Mouse (Mus musculus): ENCODE results near the gene Rpl14. TPM values are rescaled to one million over a fixed set of nuclear protein-coding genes. Genes with fewer than 3 reads are reported as not detected.
A peak's percentile ranks its signal among the peaks of the same experiment; 100 is the strongest.
"Not testable (repeated sequence)": the region's sequence is repeated elsewhere in the genome, so short reads cannot be mapped to it uniquely, and the experiment has no call there.

Rpl14 gene
- polyA plus RNA-seq (2015; fragmentation: Nextera tagmentation; extraction: Ambion mirVana) = 370 and 375 TPM in 2 replicates

DNA sequence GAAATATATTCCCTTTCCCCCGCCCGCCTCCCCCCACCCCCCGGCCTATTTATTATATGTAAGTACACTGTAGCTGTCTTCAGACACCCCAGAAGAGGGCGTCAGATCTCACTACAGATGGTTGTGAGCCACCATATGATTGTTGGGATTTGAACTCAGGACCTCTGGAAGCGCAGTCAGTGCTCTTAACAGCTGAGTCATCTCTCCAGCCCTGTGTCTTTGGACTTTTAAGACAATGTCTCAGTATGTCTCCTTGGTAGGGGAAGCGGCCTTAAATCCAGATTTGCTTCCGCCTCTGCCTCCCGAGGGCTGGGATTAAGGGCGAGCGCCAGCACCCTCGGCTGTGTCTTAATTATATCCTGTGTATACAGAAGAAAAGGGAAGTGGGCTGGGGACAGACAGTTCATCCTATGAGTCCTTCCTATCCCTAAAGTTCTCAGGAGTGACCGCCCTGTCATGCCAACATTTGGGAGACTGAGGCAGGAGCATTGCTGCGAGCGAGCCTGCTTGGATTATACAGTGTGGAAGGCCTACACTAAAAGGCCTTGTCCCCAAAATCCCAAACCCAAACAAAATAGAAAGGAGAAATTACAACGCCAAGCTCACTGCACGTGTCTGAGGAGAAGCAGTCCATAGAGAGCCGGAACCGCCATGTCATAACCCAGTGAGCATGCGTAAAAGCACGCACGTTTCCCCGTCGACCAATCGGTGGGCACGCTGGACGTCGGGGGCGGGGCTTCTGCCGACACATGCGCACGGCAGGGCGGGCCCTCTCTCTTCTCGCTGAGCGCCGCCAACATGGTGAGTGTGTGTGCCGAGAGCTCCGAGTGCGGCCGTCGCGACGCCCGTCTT is at the start of gene Rpl14:
Rpl14 (plus strand) TSS at position 704 of the 852 bp plus-strand sequence.
- ATAC-seq (replicated peaks) = peak; percentile 97
- Histone ChIP-seq H3K4me3 (peak within 1 kb of the TSS; percentile 92), H3K4me2 (peak within 1 kb of the TSS; percentile 89), H3K36me3 (replicated peaks) (peaks cover 18% of the 10 kb centered on the region), H3K27me3 (replicated peaks) (no peaks in the 10 kb centered on the region), H3K27ac (peak within 1 kb of the TSS; percentile 90), H3K4me1 (peaks cover 22% of the 10 kb centered on the region), H3K9ac (peak within 1 kb of the TSS; percentile 97), H3K9me3 (no peaks in the 10 kb centered on the region)
- WGBS = 6% methylated on average over 43 of the region's 43 CpGs

DNA sequence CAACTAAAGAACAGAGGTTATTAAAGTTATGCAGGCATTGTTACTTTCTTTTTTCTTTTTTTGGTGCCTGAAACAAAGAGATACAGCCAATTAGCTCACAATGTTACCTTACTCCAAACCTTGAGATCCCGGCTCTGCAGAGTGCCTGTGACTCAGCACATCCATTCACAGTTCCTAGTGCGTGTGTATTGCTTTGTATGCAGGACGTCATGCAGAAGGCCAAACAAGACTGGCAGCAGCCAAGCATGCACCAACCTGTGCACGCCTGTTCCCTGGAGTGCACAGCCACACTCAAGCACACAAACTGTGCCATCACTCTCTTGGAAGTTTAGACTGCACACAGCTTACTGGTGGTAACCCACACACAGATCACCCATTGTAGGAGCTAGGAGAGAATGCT is 44.0 kb upstream of the Rpl14 start:
- no peak for ATAC-seq (replicated peaks)
- Histone ChIP-seq H3K27ac (no peak overlapping the region), H3K4me2 (no peak overlapping the region), H3K9me3 (no peaks in the 10 kb centered on the region), H3K9ac (no peak overlapping the region), H3K4me1 (no peaks in the 10 kb centered on the region), H3K27me3 (replicated peaks) (no peaks in the 10 kb centered on the region), H3K4me3 (no peak overlapping the region), H3K36me3 (replicated peaks) (no peaks in the 10 kb centered on the region)
- 65% methylated on average over 4 of the region's 4 CpGs for WGBS

DNA sequence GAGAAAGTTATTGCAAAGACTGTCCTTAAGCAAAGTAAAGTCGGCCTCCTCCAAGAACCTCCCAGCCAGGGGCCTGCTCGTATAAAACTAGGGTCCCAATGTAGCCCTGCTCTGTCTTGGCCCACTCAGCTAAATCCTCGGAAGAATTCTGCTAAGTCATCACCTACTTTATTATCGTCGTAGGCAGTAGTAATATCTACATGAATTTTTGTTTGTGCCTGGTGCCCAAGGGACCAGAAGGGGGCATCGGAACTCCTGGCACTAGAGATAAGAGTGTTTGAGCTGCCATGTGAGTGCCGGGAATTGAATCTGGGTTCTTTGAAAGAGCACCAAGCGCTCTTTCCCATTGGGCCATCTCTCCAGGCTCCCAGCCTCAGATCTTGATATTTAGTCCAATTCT is 43.3 kb upstream of the Rpl14 start:
- Histone ChIP-seq H3K36me3 (replicated peaks) (no peaks in the 10 kb centered on the region), H3K4me1 (no peaks in the 10 kb centered on the region), H3K4me3 (no peak overlapping the region), H3K9ac (no peak overlapping the region), H3K9me3 (no peaks in the 10 kb centered on the region), H3K27me3 (replicated peaks) (no peaks in the 10 kb centered on the region), H3K27ac (no peak overlapping the region), H3K4me2 (no peak overlapping the region)
- ATAC-seq (replicated peaks) = no peak
- WGBS = 89% methylated on average over 8 of the region's 8 CpGs

DNA sequence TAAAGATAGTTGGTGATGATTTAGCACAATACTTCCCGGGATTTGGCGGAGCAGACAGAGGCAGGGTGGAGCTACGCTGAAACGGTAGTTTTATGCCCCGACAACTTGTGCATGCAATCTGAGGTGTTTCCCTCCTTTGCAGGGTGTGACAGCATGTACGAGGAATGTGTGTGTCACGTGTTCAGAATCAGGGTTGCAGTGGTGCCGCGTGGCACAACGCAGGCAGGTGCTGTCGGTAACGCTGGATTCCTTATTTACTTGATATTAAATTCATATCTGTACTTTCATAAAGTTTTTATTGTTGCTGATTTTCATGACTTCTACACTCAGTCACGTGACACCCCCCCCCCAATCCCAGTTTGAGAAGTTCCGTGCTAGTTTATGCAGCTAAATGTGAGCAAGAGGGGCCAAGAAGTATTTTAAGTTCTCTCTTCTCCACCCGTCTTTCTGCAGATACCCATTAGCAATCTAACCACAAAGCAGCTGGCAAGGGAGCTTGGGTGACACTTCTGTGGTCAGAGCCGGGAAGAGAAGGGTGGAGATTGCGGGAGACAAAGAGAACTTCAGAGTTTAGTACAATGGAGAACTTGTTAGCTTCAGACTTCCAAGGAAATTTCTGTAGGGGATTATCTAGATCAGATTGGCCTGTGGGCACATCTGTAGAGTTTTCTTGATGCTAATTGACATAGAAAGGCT is 42.3 kb upstream of the Rpl14 start:
- Histone ChIP-seq H3K27me3 (replicated peaks) (no peaks in the 10 kb centered on the region), H3K4me2 (no peak overlapping the region), H3K9me3 (0 out of 2 replicates have a peak, but pooled peaks cover 2% of the 10 kb centered on the region), H3K4me3 (no peak overlapping the region), H3K36me3 (replicated peaks) (no peaks in the 10 kb centered on the region), H3K9ac (no peak overlapping the region), H3K4me1 (no peaks in the 10 kb centered on the region), H3K27ac (no peak overlapping the region)
- 86% methylated on average over 17 of the region's 17 CpGs for WGBS
- no peak for ATAC-seq (replicated peaks)

DNA sequence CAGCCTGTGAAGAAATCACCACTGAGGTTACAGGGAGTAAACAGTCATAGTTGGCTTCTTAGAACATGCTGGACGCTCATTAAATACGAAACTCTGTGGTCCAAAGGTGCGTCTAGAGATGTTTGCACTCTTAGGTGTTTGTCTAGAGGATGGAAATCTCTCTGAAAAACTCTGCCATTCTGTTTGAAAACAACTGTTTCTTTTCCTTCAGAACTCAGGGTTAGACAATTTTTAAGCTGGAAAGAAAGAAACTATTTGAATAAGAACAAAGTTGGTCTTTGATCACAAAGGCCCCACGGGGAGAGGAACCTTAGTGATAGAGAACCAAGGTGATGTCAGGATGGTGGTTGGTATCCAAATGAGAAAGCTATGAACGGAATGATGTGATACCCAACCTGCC is 40.8 kb upstream of the Rpl14 start:
- 91% methylated on average over 5 of the region's 5 CpGs for WGBS
- H3K27ac ChIP-seq = no peak overlapping the region

DNA sequence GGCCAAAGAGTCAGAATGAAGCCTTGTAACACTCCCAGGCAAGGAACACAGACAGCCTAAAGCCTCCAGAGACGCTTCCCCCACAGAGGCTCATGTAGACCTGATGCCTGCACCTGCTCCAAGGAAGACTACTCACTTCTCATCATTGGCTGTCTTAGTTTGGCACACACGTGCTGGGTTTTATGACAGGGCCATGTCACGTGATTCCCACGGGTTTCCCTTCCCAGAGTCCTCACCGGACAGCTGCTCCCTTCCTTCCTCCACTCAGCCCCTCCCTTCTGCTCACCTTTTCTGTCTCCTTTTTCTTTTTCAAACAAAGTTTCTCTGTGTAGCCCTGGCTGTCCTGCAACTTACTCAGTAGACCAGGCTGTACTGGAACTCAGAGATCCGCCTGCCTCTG is 39.2 kb upstream of the Rpl14 start:
- Histone ChIP-seq H3K9me3 (0 out of 2 replicates have a peak, but pooled peaks cover 2% of the 10 kb centered on the region), H3K4me3 (no peak overlapping the region), H3K9ac (no peak overlapping the region), H3K27me3 (replicated peaks) (no peaks in the 10 kb centered on the region; the same call in 1 of the 2 replicates), H3K4me1 (no peaks in the 10 kb centered on the region), H3K4me2 (no peak overlapping the region), H3K27ac (no peak overlapping the region), H3K36me3 (replicated peaks) (no peaks in the 10 kb centered on the region)
- no peak for ATAC-seq (replicated peaks)
- 91% methylated on average over 6 of the region's 6 CpGs for WGBS

More for the DNA sequence above, 40.8 kb upstream of the Rpl14 start:
- H3K4me1 ChIP-seq = no peaks in the 10 kb centered on the region
- no peak for ATAC-seq (replicated peaks)
- H3K4me2 ChIP-seq = no peak overlapping the region
- H3K9ac ChIP-seq = no peak overlapping the region
- no peak overlapping the region for H3K4me3 ChIP-seq
- H3K9me3 ChIP-seq = 0 out of 2 replicates have a peak, but pooled peaks cover 2% of the 10 kb centered on the region
- H3K27me3 ChIP-seq (replicated peaks) = no peaks in the 10 kb centered on the region
- no peaks in the 10 kb centered on the region for H3K36me3 ChIP-seq (replicated peaks)

GRCm38 (mm10) chr9:120532691-120533090 is 38.6 kb upstream of the Rpl14 start:
- no peak overlapping the region for H3K4me3 ChIP-seq
- 0 out of 2 replicates have a peak, but pooled peaks cover 2% of the 10 kb centered on the region for H3K9me3 ChIP-seq
- WGBS = 90% methylated on average over 6 of the region's 6 CpGs
- H3K27ac ChIP-seq = no peak overlapping the region
- H3K4me1 ChIP-seq = no peaks in the 10 kb centered on the region
- H3K27me3 ChIP-seq (replicated peaks) = no peaks in the 10 kb centered on the region; the same call in 1 of the 2 replicates
- H3K4me2 ChIP-seq = no peak overlapping the region
- no peak overlapping the region for H3K9ac ChIP-seq
- no peak for ATAC-seq (replicated peaks)
- no peaks in the 10 kb centered on the region for H3K36me3 ChIP-seq (replicated peaks)

DNA sequence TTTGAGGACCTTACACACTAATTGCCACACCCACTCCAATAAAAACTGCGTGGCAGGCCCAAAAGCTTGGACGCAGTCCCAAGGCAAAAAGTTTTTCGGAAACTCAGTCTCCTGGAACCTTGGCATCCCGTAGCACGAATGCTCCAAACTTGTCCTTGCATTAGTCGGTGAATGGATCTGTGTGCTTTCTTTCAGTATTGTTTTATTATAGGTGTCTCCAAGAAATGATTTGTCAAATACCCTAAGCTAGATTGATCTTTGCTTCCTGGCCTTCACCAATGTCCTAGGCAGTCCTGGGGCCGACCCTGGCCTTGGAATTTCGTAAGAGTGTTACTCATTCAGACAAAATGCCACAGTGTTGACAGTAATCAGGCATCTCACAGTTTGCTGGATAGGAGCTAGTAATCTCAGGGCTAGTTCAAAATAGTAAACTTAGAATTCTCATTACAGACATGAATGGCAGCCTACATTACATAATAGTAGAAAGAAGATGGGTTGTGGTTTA is 37.7 kb upstream of the Rpl14 start:
- H3K27me3 ChIP-seq (replicated peaks); ATAC-seq (replicated peaks); H3K36me3 ChIP-seq (replicated peaks); H3K4me1 ChIP-seq; H3K27ac ChIP-seq; H3K9ac ChIP-seq; H3K4me3 ChIP-seq; H3K4me2 ChIP-seq; H3K9me3 ChIP-seq: not testable (repeated sequence)
- WGBS = 91% methylated on average over 8 of the region's 8 CpGs

- Histone ChIP-seq H3K27me3 (replicated peaks) (peaks cover 14% of the 10 kb centered on the region), H3K4me1 (peaks cover 9% of the 10 kb centered on the region), H3K36me3 (replicated peaks) (no peaks in the 10 kb centered on the region), H3K9me3 (no peaks in the 10 kb centered on the region), H3K4me3 (peak within 1 kb of the TSS; percentile 45), H3K4me2 (peak within 1 kb of the TSS; percentile 70), H3K9ac (peak within 1 kb of the TSS; percentile 61), H3K27ac (no peak within 1 kb of the TSS)
- 1% methylated on average over 31 of the region's 31 CpGs for WGBS
- ATAC-seq (replicated peaks) = peak; percentile 70
These were observed 31.5 kb upstream of the Rpl14 start, which contains the start of gene Entpd3 for GRCm38 (mm10) chr9:120539662-120540251. TSS of gene Entpd3 (plus strand) at chr9:120539818.

DNA sequence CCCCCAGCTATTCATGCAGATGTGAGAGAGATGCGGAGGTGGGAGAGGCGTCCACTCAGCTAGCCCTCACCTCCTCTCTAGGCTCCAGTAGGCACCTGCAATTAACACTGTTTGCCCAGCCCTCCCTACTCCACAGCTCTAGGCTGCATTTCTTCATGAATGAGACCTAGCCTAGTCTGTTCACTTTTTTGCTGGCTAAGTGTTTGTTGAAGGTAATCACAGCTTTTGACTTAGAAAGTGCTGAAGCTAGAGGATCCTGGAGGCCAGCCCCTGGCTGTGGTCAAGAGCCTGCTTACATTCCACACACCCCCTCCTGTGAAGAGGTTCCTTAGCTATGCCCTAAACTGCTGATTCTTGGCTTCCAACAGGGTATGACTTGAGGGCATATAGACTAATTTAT is 29.8 kb upstream of the Rpl14 start:
- Histone ChIP-seq H3K4me2 (no peak overlapping the region), H3K9ac (no peak overlapping the region), H3K4me3 (no peak overlapping the region), H3K36me3 (replicated peaks) (no peaks in the 10 kb centered on the region), H3K27me3 (replicated peaks) (peaks cover 14% of the 10 kb centered on the region), H3K9me3 (no peaks in the 10 kb centered on the region), H3K4me1 (peaks cover 9% of the 10 kb centered on the region), H3K27ac (no peak overlapping the region)
- WGBS = 33% methylated on average over 1 of the region's 2 CpGs
- no peak for ATAC-seq (replicated peaks)

DNA sequence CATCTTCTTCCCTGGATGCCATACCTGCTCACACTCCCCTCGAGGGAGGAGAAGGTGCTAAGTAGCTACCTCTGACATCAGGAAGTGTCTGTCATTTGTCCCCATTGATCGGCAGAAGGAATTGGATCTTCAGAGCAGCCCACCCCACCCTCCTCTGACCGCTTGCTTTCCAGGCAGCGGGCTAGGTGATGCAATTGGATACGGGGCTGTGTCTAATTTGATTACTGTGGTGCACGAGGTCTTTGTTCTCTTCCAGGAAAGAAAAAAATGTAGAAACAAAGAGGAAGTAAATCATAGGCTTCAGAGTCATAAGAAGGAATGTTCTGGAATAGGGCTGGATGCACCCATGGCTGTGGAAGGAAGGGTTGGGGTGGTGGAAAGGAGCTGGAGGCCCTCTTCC is 29.0 kb upstream of the Rpl14 start:
- no peaks in the 10 kb centered on the region for H3K9me3 ChIP-seq
- H3K4me3 ChIP-seq = no peak overlapping the region
- 20% methylated on average over 6 of the region's 6 CpGs for WGBS
- ATAC-seq (replicated peaks) = no peak
- peaks cover 14% of the 10 kb centered on the region for H3K27me3 ChIP-seq (replicated peaks)
- H3K9ac ChIP-seq = no peak overlapping the region
- H3K4me2 ChIP-seq = no peak overlapping the region
- no peaks in the 10 kb centered on the region for H3K36me3 ChIP-seq (replicated peaks)
- peaks cover 9% of the 10 kb centered on the region for H3K4me1 ChIP-seq
- no peak overlapping the region for H3K27ac ChIP-seq

GRCm38 (mm10) chr9:120545994-120546393 is 25.2 kb upstream of the Rpl14 start:
- no peaks in the 10 kb centered on the region for H3K36me3 ChIP-seq (replicated peaks)
- no peak overlapping the region for H3K4me2 ChIP-seq
- H3K9me3 ChIP-seq = no peaks in the 10 kb centered on the region
- H3K4me3 ChIP-seq = no peak overlapping the region
- H3K4me1 ChIP-seq = no peaks in the 10 kb centered on the region
- no peak for ATAC-seq (replicated peaks)
- no peak overlapping the region for H3K27ac ChIP-seq
- no peak overlapping the region for H3K9ac ChIP-seq
- no peaks in the 10 kb centered on the region for H3K27me3 ChIP-seq (replicated peaks)
- 93% methylated on average over 2 of the region's 2 CpGs for WGBS

Measured in midbrain, embryonic 15.5 days (tissue).